Mouse (Mus musculus): ENCODE measurements around the gene Svbp. TPM values are rescaled to one million over a fixed set of nuclear protein-coding genes. Genes with fewer than 3 reads are reported as not detected.

Gene Svbp
- 10 to 100 TPM; 61.1 to 64.6 TPM for total RNA-seq (2021)
- long read RNA-seq, experiment 1, transcript Svbp-201 (3 exons, 733 nt) = major isoform, 40 of 44 reads
- long read RNA-seq, experiment 1, partial matches to known transcripts = 0 of 44 reads
- long read RNA-seq, experiment 1, other reads (novel, unspliced or antisense) = 1 of 44 reads
- long read RNA-seq, experiment 2, transcript Svbp-201 (3 exons, 733 nt) = major isoform, 38 of 39 reads
- long read RNA-seq, experiment 2, partial matches to known transcripts = 0 of 39 reads
- long read RNA-seq, experiment 2, other reads (novel, unspliced or antisense) = 1 of 39 reads

- peak; percentile 90 to 92 for DNase-seq (ENCODE audit: low spot score in 2 of 2)
Observed at GRCm38 (mm10) chr4:119194909-119195581, at the start of gene Svbp. Gene Svbp, plus strand, starts transcription at chr4:119195306.

- DNase-seq (ENCODE audit: low spot score in 2 of 2) = no peak
Observed at GRCm38 (mm10) chr4:119146816-119147215, 48.3 kb upstream of the Svbp start.

- no peak for DNase-seq (ENCODE audit: low spot score in 2 of 2)
Observed at GRCm38 (mm10) chr4:119147347-119147746, 47.8 kb upstream of the Svbp start.

- no peak for DNase-seq (ENCODE audit: low spot score in 2 of 2)
Observed at GRCm38 (mm10) chr4:119148741-119149140, 46.4 kb upstream of the Svbp start.

GRCm38 (mm10) chr4:119157186-119157585, 37.9 kb upstream of the Svbp start:
- DNase-seq (ENCODE audit: low spot score in 2 of 2) = peak in 1 of 2 experiments; percentile 61

- no peak for DNase-seq (ENCODE audit: low spot score in 2 of 2)
Observed at GRCm38 (mm10) chr4:119157891-119158290, 37.2 kb upstream of the Svbp start.

GRCm38 (mm10) chr4:119161358-119161757, 33.7 kb upstream of the Svbp start:
- DNase-seq (ENCODE audit: low spot score in 2 of 2) = no peak

GRCm38 (mm10) chr4:119162990-119163389, 32.1 kb upstream of the Svbp start:
- DNase-seq (ENCODE audit: low spot score in 2 of 2) = no peak

GRCm38 (mm10) chr4:119165916-119166315, 29.2 kb upstream of the Svbp start:
- DNase-seq (ENCODE audit: low spot score in 2 of 2) = no peak

- DNase-seq (ENCODE audit: low spot score in 2 of 2) = no peak
Observed at GRCm38 (mm10) chr4:119167068-119167467, 28.0 kb upstream of the Svbp start.

- DNase-seq (ENCODE audit: low spot score in 2 of 2) = peak; percentile 66 to 77
Observed at GRCm38 (mm10) chr4:119167663-119168062, 27.4 kb upstream of the Svbp start.

GRCm38 (mm10) chr4:119172919-119173650, 22.0 kb upstream of the Svbp start:
- DNase-seq (ENCODE audit: low spot score in 2 of 2) = no peak

GRCm38 (mm10) chr4:119173851-119174453, 21.2 kb upstream of the Svbp start, which contains the start of gene Zfp691:
Gene Zfp691, minus strand, starts transcription at chr4:119174195.
- peak; percentile 82 to 90 for DNase-seq (ENCODE audit: low spot score in 2 of 2)

- DNase-seq (ENCODE audit: low spot score in 2 of 2) = no peak
Observed at GRCm38 (mm10) chr4:119177702-119178101, 17.4 kb upstream of the Svbp start.

GRCm38 (mm10) chr4:119178331-119178730, 16.8 kb upstream of the Svbp start:
- no peak for DNase-seq (ENCODE audit: low spot score in 2 of 2)

GRCm38 (mm10) chr4:119180133-119180707, 14.9 kb upstream of the Svbp start:
- DNase-seq (ENCODE audit: low spot score in 2 of 2) = no peak

GRCm38 (mm10) chr4:119181456-119181855, 13.7 kb upstream of the Svbp start:
- DNase-seq (ENCODE audit: low spot score in 2 of 2) = no peak

GRCm38 (mm10) chr4:119183525-119183924, 11.6 kb upstream of the Svbp start:
- no peak for DNase-seq (ENCODE audit: low spot score in 2 of 2)

- DNase-seq (ENCODE audit: low spot score in 2 of 2) = no peak
Observed at GRCm38 (mm10) chr4:119185771-119186170, 9.3 kb upstream of the Svbp start.

GRCm38 (mm10) chr4:119188060-119188785, 6.9 kb upstream of the Svbp start:
- DNase-seq (ENCODE audit: low spot score in 2 of 2) = no peak
